Mouse (Mus musculus) intestine, embryonic 16.5 days (tissue): ENCODE data around the gene B3galt4. TPM values are rescaled to one million over a fixed set of nuclear protein-coding genes. Genes with fewer than 3 reads are reported as not detected.
"Not testable (repeated sequence)": the region's sequence is repeated elsewhere in the genome, so short reads cannot be mapped to it uniquely, and the experiment has no call there.

Experiments
- ATAC-seq: fragments of 200-750 bp; cut with Nextera tagmentation; 2 replicates; pipeline ENCODE4 v1.8.0; 2017; ENCODE audit warnings: moderate TSS enrichment, moderate library complexity
- H3K27ac ChIP-seq: fragments of 300-500 bp; sonication (generic); 2 replicates; pipeline ENCODE4 v1.5.1; 2014; ENCODE audit warnings: mild to moderate bottlenecking, low read length
- H3K27me3 ChIP-seq: fragments of 300-500 bp; sonication (generic); replicated peaks from 2 replicates; pipeline ENCODE4 v1.6.1; 2014; ENCODE audit warnings: low read length, control low read depth, mixed read lengths; ENCODE audit not compliant: control insufficient read depth, insufficient read depth
- H3K36me3 ChIP-seq: fragments of 300-500 bp; sonication (generic); 2 replicates; pipeline ENCODE4 v1.6.1; 2014; ENCODE audit warnings: low read length, control low read depth; ENCODE audit not compliant: control insufficient read depth, insufficient read depth
- H3K4me1 ChIP-seq: fragments of 300-500 bp; sonication (generic); 2 replicates; pipeline ENCODE4 v1.6.1; 2014; ENCODE audit warnings: low read length, control low read depth, mixed read lengths; ENCODE audit not compliant: control insufficient read depth, insufficient read depth
- H3K4me2 ChIP-seq: fragments of 300-500 bp; sonication (generic); 2 replicates; pipeline ENCODE4 v1.6.1; 2014; ENCODE audit warnings: low read depth, low read length, control low read depth
- H3K4me3 ChIP-seq: fragments of 300-500 bp; sonication (generic); 2 replicates; pipeline ENCODE4 v1.5.1; 2014; ENCODE audit warnings: mild to moderate bottlenecking, low read length
- H3K9ac ChIP-seq: fragments of 300-500 bp; sonication (generic); 2 replicates; pipeline ENCODE4 v1.6.1; 2014; ENCODE audit warnings: low read depth, low read length
- H3K9me3 ChIP-seq: fragments of 300-500 bp; sonication (generic); 2 replicates; pipeline ENCODE4 v1.6.1; 2016; ENCODE audit warnings: low read length, control low read depth; ENCODE audit not compliant: control insufficient read depth
- WGBS: fragments of 180-500 bp; shearing (Covaris S2); extraction: QIAGEN DNeasy Blood & Tissue Kit; methylation state at CpG from one replicate; pipeline ENCODE4 v1.1.7; 2014; 5-methylcytosine and 5-hydroxymethylcytosine counted together
- polyA plus RNA-seq: library from polyadenylated mRNA; unstranded; fragments of >200 nt; fragmentation: Nextera tagmentation; extraction: Ambion mirVana; gene quantifications from 2 replicates; pipeline ENCODE4 v1.2.1, GENCODE M21; 2015

The B3galt4 gene
- polyA plus RNA-seq, 1 experiment from 2014 or later = 12.6 TPM

DNA sequence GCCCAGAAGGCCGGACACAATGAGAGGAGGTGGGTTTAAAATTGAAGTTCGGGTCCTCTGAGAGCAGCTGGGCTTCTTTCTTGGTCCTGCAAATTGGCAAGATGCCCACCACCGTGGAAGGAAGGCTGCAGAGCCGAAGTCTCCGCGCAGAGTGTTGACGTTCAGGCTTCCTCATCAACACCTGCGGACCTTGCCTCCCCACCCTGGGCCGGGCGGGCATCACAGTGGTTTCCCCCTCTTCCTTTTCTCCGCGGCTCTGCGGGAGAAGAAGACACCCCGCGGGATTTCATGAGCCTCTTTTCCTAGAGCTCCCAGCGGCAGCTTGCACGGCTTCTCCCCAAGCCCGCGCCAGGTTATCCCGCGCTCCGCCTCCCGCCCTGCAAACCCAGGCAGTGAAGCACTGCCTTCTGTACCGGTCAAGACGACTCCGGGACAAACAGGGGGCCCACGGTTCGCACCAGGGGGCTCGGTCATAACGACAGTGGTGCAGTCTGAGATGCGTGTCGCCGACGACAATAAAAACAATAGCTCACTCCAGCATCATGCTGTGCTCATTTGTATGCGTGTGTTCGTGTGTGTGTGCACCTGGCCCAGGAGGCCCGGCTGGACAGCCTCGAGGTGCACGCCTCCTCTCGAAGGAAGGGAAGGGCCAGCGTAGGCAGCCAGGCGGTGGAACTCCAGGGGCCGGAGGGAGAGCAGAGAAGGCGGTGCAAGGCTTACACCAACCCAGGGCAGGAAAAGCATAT, 42.8 kb downstream of the B3galt4 start:
- ATAC-seq = peak; percentile 70
- Histone ChIP-seq H3K4me2 (peak overlapping the region; percentile 95), H3K27me3 (no peaks in the 10 kb centered on the region), H3K4me1 (peaks cover 9% of the 10 kb centered on the region; the same call in 1 of the 2 replicates), H3K27ac (peak overlapping the region; percentile 95), H3K9me3 (no peaks in the 10 kb centered on the region), H3K9ac (peak overlapping the region; percentile 99), H3K36me3 (peaks cover 14% of the 10 kb centered on the region), H3K4me3 (peak overlapping the region; percentile 91)
- WGBS = under 1% methylated on average over 41 of the region's 44 CpGs

DNA sequence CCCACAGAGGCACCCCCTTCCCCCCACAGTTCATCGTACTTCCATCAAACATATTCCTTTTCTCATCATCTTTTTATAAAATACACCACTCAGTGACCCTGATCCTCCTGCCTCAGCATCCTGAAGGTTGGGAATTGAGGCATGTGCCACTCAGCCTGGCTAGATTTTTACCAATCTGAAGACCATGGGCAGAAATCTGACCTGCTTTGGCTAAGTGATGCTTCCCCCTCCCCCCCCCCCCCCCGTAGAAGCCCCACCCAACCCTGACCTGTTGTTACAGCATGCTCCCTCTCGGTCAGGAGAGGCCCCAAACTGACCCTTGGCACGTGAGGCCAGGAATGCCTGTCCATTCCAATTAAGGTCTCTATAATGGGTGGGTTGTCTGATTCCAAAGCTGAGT, 46.5 kb downstream of the B3galt4 start, which contains the start of gene Platr17:
Gene Platr17 (plus strand): TSS at position 301 of the 400 bp plus-strand sequence.
- not testable (repeated sequence) for H3K4me3 ChIP-seq, H3K4me1 ChIP-seq, H3K27ac ChIP-seq, H3K4me2 ChIP-seq, ATAC-seq, H3K9ac ChIP-seq, H3K36me3 ChIP-seq, H3K27me3 ChIP-seq, H3K9me3 ChIP-seq
- 33% methylated on average over 4 of the region's 4 CpGs for WGBS

DNA sequence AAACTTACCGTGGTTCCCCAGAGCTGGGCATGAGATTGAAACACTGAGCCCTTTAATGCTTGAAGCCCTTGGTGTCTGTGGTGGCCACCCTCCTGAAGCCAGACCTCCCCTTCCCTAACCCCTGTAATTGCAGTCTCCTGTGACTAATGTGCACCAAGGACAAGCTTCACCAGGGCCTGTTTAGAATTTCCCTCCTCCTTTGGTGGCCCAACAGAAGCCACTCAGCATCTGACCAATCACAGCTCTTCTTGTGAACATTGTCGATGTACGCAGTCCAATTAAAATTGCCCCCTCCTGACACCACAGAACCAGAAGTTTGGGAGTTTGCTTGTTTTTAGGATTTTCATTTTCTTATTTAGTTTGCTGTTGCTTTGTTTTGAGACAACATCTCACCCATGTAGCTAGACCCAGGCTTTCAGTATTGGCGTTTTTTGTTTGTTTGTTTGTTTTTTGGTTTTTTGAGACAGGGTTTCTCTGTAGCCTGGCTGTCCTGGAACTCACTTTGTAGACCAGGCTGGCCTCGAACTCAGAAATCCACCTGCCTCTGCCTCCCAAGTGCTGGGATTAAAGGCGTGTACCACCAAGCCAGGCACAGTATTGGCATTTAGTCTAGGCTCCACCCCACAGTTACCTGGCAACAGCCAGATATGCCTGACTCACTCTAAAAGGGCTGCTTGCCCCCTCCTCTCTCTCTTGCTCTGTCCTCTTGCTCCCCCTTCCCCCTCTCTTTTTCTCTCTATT, 47.2 kb downstream of the B3galt4 start:
- H3K36me3 ChIP-seq, H3K27ac ChIP-seq, H3K9me3 ChIP-seq, H3K4me1 ChIP-seq, H3K9ac ChIP-seq, H3K4me2 ChIP-seq, H3K27me3 ChIP-seq, ATAC-seq, H3K4me3 ChIP-seq: not testable (repeated sequence)
- 67% methylated on average over 6 of the region's 6 CpGs for WGBS

DNA sequence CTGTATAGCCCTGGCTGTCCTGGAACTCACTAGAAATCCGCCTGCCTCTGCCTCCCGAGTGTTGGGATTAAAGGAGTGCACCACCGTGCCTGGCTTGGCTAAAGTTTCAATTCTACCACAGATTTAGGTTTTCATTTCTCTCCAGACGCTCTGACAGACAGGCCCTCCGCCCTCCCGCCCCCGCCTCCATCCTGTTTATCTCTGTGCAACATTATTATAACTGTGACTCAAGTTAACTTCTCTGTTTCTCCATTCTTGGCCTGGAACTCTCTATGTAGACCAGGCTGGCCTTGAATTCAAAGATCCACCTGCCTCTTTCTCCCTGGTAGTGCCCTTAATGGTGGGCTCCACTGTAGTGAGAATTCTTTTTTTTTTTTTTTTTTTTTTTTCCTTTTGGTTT, 48.8 kb downstream of the B3galt4 start:
- H3K4me3 ChIP-seq = no peak overlapping the region
- H3K9me3 ChIP-seq = no peaks in the 10 kb centered on the region
- H3K9ac ChIP-seq = no peak overlapping the region
- H3K4me2 ChIP-seq = no peak overlapping the region
- no peak for ATAC-seq
- 79% methylated on average over 7 of the region's 7 CpGs for WGBS
- H3K27me3 ChIP-seq = no peaks in the 10 kb centered on the region
- H3K36me3 ChIP-seq = no peaks in the 10 kb centered on the region
- H3K27ac ChIP-seq = no peak overlapping the region
- no peaks in the 10 kb centered on the region for H3K4me1 ChIP-seq

DNA sequence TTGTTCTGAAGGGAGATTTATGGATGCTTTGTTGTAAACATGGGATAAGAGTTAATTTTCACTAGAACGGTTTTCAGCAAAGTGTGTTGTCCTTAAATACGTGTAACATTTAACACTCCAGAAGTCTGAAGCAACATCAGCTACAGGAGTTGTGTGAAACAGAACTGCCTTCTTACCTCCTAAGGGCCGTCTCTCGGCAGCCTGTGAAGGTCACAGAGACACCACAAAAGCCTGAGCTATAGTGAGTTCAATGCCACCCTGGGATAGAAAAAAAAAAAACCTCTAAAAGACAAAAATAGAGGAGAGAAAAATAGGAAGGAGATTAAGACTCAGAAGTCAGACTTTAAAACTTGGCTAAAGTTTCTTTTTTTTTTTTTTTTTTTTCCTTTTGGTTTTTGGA, 49.2 kb downstream of the B3galt4 start:
- no peak overlapping the region for H3K4me2 ChIP-seq
- H3K9ac ChIP-seq = no peak overlapping the region
- H3K4me3 ChIP-seq = no peak overlapping the region
- no peaks in the 10 kb centered on the region for H3K36me3 ChIP-seq
- H3K27ac ChIP-seq = no peak overlapping the region
- H3K27me3 ChIP-seq = no peaks in the 10 kb centered on the region
- H3K9me3 ChIP-seq = no peaks in the 10 kb centered on the region
- ATAC-seq = no peak
- no peaks in the 10 kb centered on the region for H3K4me1 ChIP-seq
- 29% methylated on average over 4 of the region's 4 CpGs for WGBS

DNA sequence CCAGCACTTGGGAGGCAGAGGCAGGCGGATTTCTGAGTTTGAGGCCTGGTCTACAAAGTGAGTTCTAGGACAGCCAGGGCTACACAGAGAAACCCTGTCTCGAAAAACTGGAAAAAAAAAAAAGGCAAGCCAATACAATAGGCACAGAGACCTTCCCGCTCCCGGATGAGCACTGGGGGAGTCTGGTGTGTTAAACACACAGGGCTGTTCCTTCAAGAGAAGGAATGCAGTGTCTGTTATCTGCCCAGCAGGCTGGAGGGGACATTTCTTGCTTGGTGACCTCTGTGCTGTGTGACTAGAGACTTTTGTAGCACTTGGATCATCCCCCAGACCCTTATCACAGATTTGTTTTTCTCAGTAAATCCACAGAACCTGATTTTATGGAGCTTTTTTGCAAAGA, 49.6 kb downstream of the B3galt4 start:
- WGBS = 57% methylated on average over 4 of the region's 4 CpGs
- ATAC-seq = no peak
- Histone ChIP-seq H3K27ac (no peak overlapping the region), H3K27me3 (no peaks in the 10 kb centered on the region), H3K36me3 (no peaks in the 10 kb centered on the region), H3K4me3 (no peak overlapping the region), H3K4me2 (no peak overlapping the region), H3K9me3 (no peaks in the 10 kb centered on the region), H3K4me1 (no peaks in the 10 kb centered on the region), H3K9ac (no peak overlapping the region)

DNA sequence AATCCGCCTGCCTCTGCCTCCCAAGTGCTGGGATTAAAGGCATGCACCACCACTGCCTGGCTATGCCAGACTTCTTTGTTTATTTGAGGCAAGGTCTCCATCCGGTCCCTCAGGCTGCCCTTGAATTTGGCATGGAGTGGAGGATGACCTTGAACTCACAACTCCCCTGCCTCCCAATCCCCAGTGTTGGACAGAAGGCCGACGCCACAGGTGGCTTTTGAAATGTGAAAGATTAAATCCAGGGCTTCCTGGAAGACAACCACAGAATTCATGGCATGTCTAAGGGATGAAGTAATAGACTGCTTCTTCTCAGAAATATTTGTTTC, 50.3 kb downstream of the B3galt4 start:
- H3K4me1 ChIP-seq = no peaks in the 10 kb centered on the region
- no peak overlapping the region for H3K27ac ChIP-seq
- no peak for ATAC-seq

DNA sequence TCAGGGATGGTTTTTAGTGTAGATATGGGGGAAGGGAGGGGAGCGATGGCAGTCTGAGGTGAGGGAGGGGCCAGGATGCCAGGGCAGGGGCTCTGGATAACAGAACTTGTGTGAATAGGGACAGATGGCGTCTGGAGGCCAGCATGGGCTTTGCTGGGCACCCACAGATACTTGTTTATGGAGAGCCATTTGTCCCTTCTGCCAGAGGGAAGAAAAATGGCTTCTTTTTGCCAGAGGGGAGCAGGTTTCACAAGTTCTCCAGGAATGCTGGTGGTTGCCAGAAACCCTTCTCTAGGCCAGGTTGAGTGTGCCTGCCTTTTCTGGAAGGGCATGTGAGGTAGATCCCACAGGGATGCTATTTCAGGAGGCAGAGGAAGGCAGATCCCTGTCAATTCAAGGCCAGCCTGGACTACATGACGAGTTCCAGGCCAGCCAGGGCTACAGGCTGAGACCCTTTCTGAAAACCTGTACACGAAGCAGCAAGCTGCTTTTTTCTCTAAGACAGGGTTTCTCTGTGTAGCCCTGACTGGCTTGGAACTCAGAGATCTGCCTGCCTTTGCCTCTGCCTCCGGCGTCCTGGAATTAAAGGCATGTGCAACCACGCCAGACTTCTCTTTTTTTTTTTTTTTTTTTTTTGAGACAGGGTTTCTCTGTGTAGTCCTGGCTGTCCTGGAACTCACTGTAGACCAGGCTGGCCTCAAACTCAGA, 50.9 kb downstream of the B3galt4 start:
- Histone ChIP-seq H3K36me3 (no peaks in the 10 kb centered on the region), H3K9me3 (no peaks in the 10 kb centered on the region), H3K27me3 (no peaks in the 10 kb centered on the region), H3K4me3 (no peak overlapping the region), H3K27ac (no peak overlapping the region), H3K4me1 (no peaks in the 10 kb centered on the region), H3K4me2 (no peak overlapping the region), H3K9ac (no peak overlapping the region)
- ATAC-seq = no peak
- WGBS = 66% methylated on average over 7 of the region's 7 CpGs

More for the DNA sequence above, 50.3 kb downstream of the B3galt4 start:
- H3K4me2 ChIP-seq = no peak overlapping the region
- H3K9me3 ChIP-seq = no peaks in the 10 kb centered on the region
- no peaks in the 10 kb centered on the region for H3K36me3 ChIP-seq
- no peak overlapping the region for H3K9ac ChIP-seq
- no peaks in the 10 kb centered on the region for H3K27me3 ChIP-seq
- 76% methylated on average over 4 of the region's 4 CpGs for WGBS
- H3K4me3 ChIP-seq = no peak overlapping the region
